Mouse (Mus musculus) forebrain, embryonic 11.5 days (tissue): ENCODE measurements at regions not wholly inside any gene's neighbourhood (a gene's known extent, or its start where the extent isn't known, plus 50 kb on each side); places are given as distances from the start of the nearest gene placed in this dataset.

Source experiments
- ATAC-seq: fragments of 200-750 bp; cut with Nextera tagmentation; replicated peaks from 2 replicates; pipeline ENCODE4 v1.8.0; 2017; ENCODE audit warnings: moderate TSS enrichment; ENCODE audit not compliant: low FRiP score
- DNase-seq: peaks from one replicate; pipeline ENCODE4 v3.0.0-alpha.2; 2017; ENCODE audit warnings: low spot score
- H3K27ac ChIP-seq: fragments of 300-500 bp; sonication (generic); 2 replicates; pipeline ENCODE4 v1.5.1; 2014; ENCODE audit warnings: low read depth, low read length
- H3K27me3 ChIP-seq: fragments of 300-500 bp; sonication (generic); 2 replicates; pipeline ENCODE4 v1.6.1; 2014; ENCODE audit warnings: mild to moderate bottlenecking, low read length, mixed read lengths; ENCODE audit not compliant: control insufficient read depth, insufficient read depth
- H3K36me3 ChIP-seq: fragments of 300-500 bp; sonication (generic); 2 replicates; pipeline ENCODE4 v1.6.1; 2014; ENCODE audit warnings: mild to moderate bottlenecking, low read length, moderate library complexity, mixed read lengths; ENCODE audit not compliant: control insufficient read depth, insufficient read depth
- H3K4me1 ChIP-seq: fragments of 300-500 bp; sonication (generic); replicated peaks from 2 replicates; pipeline ENCODE4 v1.6.1; 2014; ENCODE audit warnings: low read length, mixed read lengths; ENCODE audit not compliant: control insufficient read depth, insufficient read depth
- H3K4me2 ChIP-seq: fragments of 300-500 bp; sonication (generic); 2 replicates; pipeline ENCODE4 v1.6.1; 2014; ENCODE audit warnings: low read depth, mild to moderate bottlenecking, low read length, moderate library complexity, mixed read lengths; ENCODE audit not compliant: severe bottlenecking
- H3K4me3 ChIP-seq: fragments of 300-500 bp; sonication (generic); 2 replicates; pipeline ENCODE4 v1.5.1; 2014; ENCODE audit warnings: low read depth, low read length
- H3K9ac ChIP-seq: fragments of 300-500 bp; sonication (generic); 2 replicates; pipeline ENCODE4 v1.6.1; 2014; ENCODE audit warnings: low read length
- H3K9me3 ChIP-seq: fragments of 300-500 bp; sonication (generic); 2 replicates; pipeline ENCODE4 v1.6.1; 2016; ENCODE audit warnings: low read length, mixed read lengths; ENCODE audit not compliant: control insufficient read depth
- WGBS: fragments of 180-500 bp; shearing (Covaris S2); extraction: QIAGEN DNeasy Blood & Tissue Kit; methylation state at CpG from one replicate; pipeline ENCODE4 v1.1.7; 2014; 5-methylcytosine and 5-hydroxymethylcytosine counted together

DNA sequence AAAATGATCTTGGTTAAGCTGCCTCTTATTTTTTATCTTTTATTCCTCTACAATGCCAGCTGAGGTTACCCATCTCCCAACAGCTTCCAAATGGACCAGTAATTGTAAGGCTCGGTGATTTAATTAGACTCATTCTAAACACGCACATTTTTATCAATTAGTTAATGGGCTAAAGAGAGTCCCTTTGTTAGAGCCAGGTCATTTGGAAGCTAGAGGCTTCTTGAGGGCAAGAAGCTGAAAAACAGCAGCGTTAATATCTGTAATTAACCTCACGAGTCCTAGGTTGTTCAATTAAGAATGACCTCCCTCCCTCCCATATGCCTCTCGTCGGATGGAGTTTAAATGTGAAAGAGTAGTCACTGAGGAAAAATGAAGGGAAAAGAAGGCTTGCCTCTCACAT lies 66.5 kb downstream of the Otx2 start:
- DNase-seq = no peak
- Histone ChIP-seq H3K27me3 (peaks cover 24% of the 10 kb centered on the region), H3K36me3 (no peaks in the 10 kb centered on the region), H3K4me2 (no peak overlapping the region), H3K27ac (no peak overlapping the region), H3K9me3 (no peaks in the 10 kb centered on the region), H3K4me3 (no peak overlapping the region), H3K4me1 (0 out of 2 replicates have a peak, but pooled peaks cover 3% of the 10 kb centered on the region), H3K9ac (no peak overlapping the region)
- WGBS = 20% methylated on average over 6 of the region's 6 CpGs
- no peak for ATAC-seq

DNA sequence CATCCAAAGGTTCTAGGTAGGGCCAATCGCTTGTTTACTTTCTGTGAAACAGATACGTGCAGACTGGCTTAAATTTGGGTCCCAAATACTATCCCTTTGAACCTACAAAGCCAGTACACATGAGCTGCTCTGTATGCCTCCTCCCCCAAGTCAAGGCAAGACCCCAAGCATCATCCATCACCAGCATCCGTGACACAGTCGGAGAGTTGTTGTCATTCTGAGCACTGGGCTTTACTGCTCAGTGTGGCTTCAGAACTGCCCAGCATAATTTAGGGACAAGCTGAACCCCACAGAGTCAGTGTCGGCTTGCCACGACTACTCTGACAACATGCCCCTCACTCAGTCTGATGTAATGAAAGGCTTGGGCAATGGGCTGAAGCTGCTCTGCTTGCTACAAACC lies 70.1 kb downstream of the Otx2 start:
- Histone ChIP-seq H3K4me2 (no peak overlapping the region), H3K4me1 (0 out of 2 replicates have a peak, but pooled peaks cover 3% of the 10 kb centered on the region), H3K27ac (no peak overlapping the region), H3K9me3 (no peaks in the 10 kb centered on the region), H3K27me3 (peaks cover 14% of the 10 kb centered on the region; the same call in 1 of the 2 replicates), H3K4me3 (no peak overlapping the region), H3K36me3 (no peaks in the 10 kb centered on the region), H3K9ac (no peak overlapping the region)
- ATAC-seq (no peak), DNase-seq (no peak)
- 82% methylated on average over 6 of the region's 6 CpGs for WGBS

- Histone ChIP-seq H3K4me1 (no peaks in the 10 kb centered on the region; the same call in 1 of the 2 replicates), H3K27ac (no peak overlapping the region), H3K27me3 (0 out of 2 replicates have a peak, but pooled peaks cover 2% of the 10 kb centered on the region), H3K36me3 (no peaks in the 10 kb centered on the region), H3K4me2 (no peak overlapping the region), H3K9ac (no peak overlapping the region), H3K4me3 (no peak overlapping the region), H3K9me3 (no peaks in the 10 kb centered on the region)
- ATAC-seq (no peak), DNase-seq (no peak)
- 84% methylated on average over 5 of the region's 5 CpGs for WGBS
These were observed 79.3 kb downstream of the Otx2 start for GRCm38 (mm10) chr14:48594334-48594733.

DNA sequence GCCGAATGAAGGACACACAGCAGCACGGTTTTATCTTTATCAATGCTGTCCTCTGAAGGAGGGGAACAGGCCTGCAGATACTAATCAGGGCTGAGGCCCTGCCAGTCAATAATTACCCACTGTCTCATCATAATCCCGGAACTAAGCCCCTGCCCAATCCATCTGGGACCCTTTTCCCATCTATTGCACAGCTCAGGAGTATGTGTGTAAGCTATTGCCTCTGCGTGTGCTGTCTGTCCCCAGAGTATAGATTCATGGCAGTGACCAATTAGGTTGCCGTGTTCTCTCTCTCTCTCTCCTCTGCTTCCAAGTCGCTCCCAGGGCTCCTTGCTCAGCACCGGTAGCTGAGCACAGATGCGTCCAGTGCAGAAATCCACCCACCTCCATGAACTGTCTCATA lies 80.3 kb downstream of the Otx2 start:
- H3K9me3 ChIP-seq = no peaks in the 10 kb centered on the region
- ATAC-seq = no peak
- DNase-seq = no peak
- no peaks in the 10 kb centered on the region for H3K36me3 ChIP-seq
- no peak overlapping the region for H3K9ac ChIP-seq
- no peaks in the 10 kb centered on the region; the same call in 1 of the 2 replicates for H3K4me1 ChIP-seq
- no peak overlapping the region for H3K4me2 ChIP-seq
- WGBS = 76% methylated on average over 8 of the region's 8 CpGs
- no peak overlapping the region for H3K27ac ChIP-seq
- H3K4me3 ChIP-seq = no peak overlapping the region
- H3K27me3 ChIP-seq = 0 out of 2 replicates have a peak, but pooled peaks cover 2% of the 10 kb centered on the region

DNA sequence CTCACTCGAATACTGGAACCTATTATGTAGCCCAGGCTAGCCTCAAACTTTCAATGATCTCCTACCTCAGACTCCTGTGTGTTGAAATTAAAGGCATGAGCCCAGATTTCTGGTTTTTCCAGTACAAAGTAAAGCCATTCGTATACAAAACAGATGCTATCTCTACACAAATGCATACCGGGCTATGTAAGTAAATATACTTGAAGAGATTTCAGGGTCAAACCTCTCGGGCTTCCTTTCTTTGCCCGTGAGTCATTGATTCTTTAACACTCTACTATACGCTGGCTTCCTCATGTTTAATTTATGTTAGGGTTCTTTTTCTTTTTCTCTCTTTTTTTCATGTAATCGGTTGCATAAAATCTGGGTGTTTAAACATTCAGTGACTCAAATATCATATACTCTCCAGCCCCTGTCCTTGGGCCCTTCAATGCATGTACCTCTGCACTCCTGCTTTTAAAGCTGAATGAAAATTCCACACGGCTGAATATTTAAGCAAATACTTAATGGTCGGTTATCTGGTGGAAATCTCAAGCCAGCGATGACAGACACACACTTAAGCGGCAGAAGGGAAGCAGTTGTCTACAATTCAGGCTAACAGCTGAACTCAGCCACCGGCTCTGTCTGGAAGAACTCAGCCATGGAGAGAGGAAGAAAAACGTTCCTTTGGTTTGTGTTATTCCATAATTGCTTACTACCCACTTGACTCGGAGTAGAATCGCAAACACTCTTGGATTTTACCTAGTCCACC lies 82.0 kb downstream of the Otx2 start:
- H3K4me2 ChIP-seq = no peak overlapping the region
- DNase-seq = no peak
- H3K27ac ChIP-seq = no peak overlapping the region
- H3K36me3 ChIP-seq = no peaks in the 10 kb centered on the region
- H3K4me3 ChIP-seq = no peak overlapping the region
- H3K9me3 ChIP-seq = no peaks in the 10 kb centered on the region
- H3K9ac ChIP-seq = no peak overlapping the region
- no peaks in the 10 kb centered on the region; the same call in 1 of the 2 replicates for H3K4me1 ChIP-seq
- no peak for ATAC-seq
- 83% methylated on average over 15 of the region's 15 CpGs for WGBS
- no peaks in the 10 kb centered on the region for H3K27me3 ChIP-seq

- Histone ChIP-seq H3K27ac (no peak overlapping the region), H3K36me3 (no peaks in the 10 kb centered on the region), H3K4me1 (no peaks in the 10 kb centered on the region; the same call in 1 of the 2 replicates), H3K9me3 (no peaks in the 10 kb centered on the region), H3K4me3 (no peak overlapping the region), H3K4me2 (no peak overlapping the region), H3K27me3 (no peaks in the 10 kb centered on the region), H3K9ac (no peak overlapping the region)
- DNase-seq (peak; percentile 54), ATAC-seq (no peak)
- WGBS = 58% methylated on average over 14 of the region's 14 CpGs
These were observed 83.2 kb downstream of the Otx2 start for GRCm38 (mm10) chr14:48590426-48590825.

- no peak for ATAC-seq
- no peaks in the 10 kb centered on the region for H3K27me3 ChIP-seq
- H3K36me3 ChIP-seq = no peaks in the 10 kb centered on the region
- no peaks in the 10 kb centered on the region for H3K9me3 ChIP-seq
- no peak for DNase-seq
- H3K4me2 ChIP-seq = no peak overlapping the region
- H3K9ac ChIP-seq = no peak overlapping the region
- H3K4me3 ChIP-seq = no peak overlapping the region
- no peaks in the 10 kb centered on the region; the same call in 1 of the 2 replicates for H3K4me1 ChIP-seq
- H3K27ac ChIP-seq = no peak overlapping the region
- WGBS = 82% methylated on average over 15 of the region's 15 CpGs
These were observed 83.8 kb downstream of the Otx2 start for GRCm38 (mm10) chr14:48589702-48590325.

DNA sequence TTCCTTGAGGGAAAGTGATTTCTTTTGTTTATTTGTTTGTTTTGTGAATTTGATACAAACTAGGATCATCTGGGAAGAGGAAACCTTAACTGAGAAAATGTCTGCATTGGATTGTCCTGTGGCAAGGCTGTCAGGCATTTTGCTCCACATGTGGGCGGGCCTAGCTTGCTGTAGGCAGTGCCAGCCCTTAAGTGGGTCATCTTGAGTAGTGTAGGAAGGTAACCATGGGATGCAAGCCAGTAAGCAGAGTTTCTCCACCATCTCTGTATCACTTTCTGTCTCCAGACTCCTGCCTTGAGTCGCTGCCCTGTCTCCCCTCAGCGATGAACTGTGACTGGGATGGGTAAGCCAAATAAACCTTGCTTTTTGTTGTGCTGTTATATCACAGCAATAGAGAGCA lies 87.8 kb downstream of the Otx2 start:
- no peak overlapping the region for H3K4me3 ChIP-seq
- DNase-seq (no peak), ATAC-seq (no peak)
- no peak overlapping the region for H3K27ac ChIP-seq
- no peaks in the 10 kb centered on the region for H3K36me3 ChIP-seq
- H3K9ac ChIP-seq = no peak overlapping the region
- H3K9me3 ChIP-seq = no peaks in the 10 kb centered on the region
- H3K27me3 ChIP-seq = peaks cover 1% of the 10 kb centered on the region; the same call in 1 of the 2 replicates
- H3K4me1 ChIP-seq = no peaks in the 10 kb centered on the region; the same call in 1 of the 2 replicates
- WGBS = 93% methylated on average over 3 of the region's 3 CpGs
- H3K4me2 ChIP-seq = no peak overlapping the region
